Mouse (Mus musculus) urinary bladder, postnatal 14 days (tissue): Measurements from ENCODE around the gene Hspa4.
"Not testable (repeated sequence)": the region's sequence is repeated elsewhere in the genome, so short reads cannot be mapped to it uniquely, and the experiment has no call there.

Source experiments
- DNase-seq: peaks from one replicate; pipeline ENCODE4 v3.0.0; 2021; ENCODE audit warnings: low spot score

Hspa4 gene

GRCm38 (mm10) chr11:53300330-53301166 lies at the start of gene Hspa4:
Gene Hspa4, minus strand, starts transcription at chr11:53300457.
- DNase-seq, result peak; percentile 99

GRCm38 (mm10) chr11:53345738-53346137 lies 45.5 kb upstream of the Hspa4 start:
- no peak for DNase-seq

- peak; percentile 19 for DNase-seq
Measured at GRCm38 (mm10) chr11:53345328-53345727, 45.1 kb upstream of the Hspa4 start.

- no peak for DNase-seq
Measured at GRCm38 (mm10) chr11:53342711-53343110, 42.5 kb upstream of the Hspa4 start.

- DNase-seq, result not testable (repeated sequence)
Measured at GRCm38 (mm10) chr11:53341019-53341418, 40.8 kb upstream of the Hspa4 start.

- no peak for DNase-seq
Measured at GRCm38 (mm10) chr11:53337684-53338083, 37.4 kb upstream of the Hspa4 start.

GRCm38 (mm10) chr11:53336924-53337323 lies 36.7 kb upstream of the Hspa4 start:
- DNase-seq, result no peak

GRCm38 (mm10) chr11:53336182-53336571 lies 35.9 kb upstream of the Hspa4 start:
- DNase-seq, result no peak

GRCm38 (mm10) chr11:53335505-53336181 lies 35.4 kb upstream of the Hspa4 start:
- no peak for DNase-seq

- DNase-seq, result no peak
Measured at GRCm38 (mm10) chr11:53332076-53332680, 31.9 kb upstream of the Hspa4 start.

- DNase-seq, result no peak
Measured at GRCm38 (mm10) chr11:53331121-53331520, 30.9 kb upstream of the Hspa4 start.

GRCm38 (mm10) chr11:53330325-53330724 lies 30.1 kb upstream of the Hspa4 start:
- no peak for DNase-seq

- DNase-seq, result peak; percentile 90
Measured at GRCm38 (mm10) chr11:53324512-53324968, 24.3 kb upstream of the Hspa4 start, which contains the start of gene Zcchc10. Gene Zcchc10, plus strand, starts transcription at chr11:53324679.

- DNase-seq, result not testable (repeated sequence)
Measured at GRCm38 (mm10) chr11:53319867-53320266, 19.6 kb upstream of the Hspa4 start.

- not testable (repeated sequence) for DNase-seq
Measured at GRCm38 (mm10) chr11:53318568-53318967, 18.3 kb upstream of the Hspa4 start.

GRCm38 (mm10) chr11:53318041-53318440 lies 17.8 kb upstream of the Hspa4 start:
- no peak for DNase-seq

- no peak for DNase-seq
Measured at GRCm38 (mm10) chr11:53316996-53317395, 16.7 kb upstream of the Hspa4 start.

- peak; percentile 43 for DNase-seq
Measured at GRCm38 (mm10) chr11:53314770-53315173, 14.5 kb upstream of the Hspa4 start.

GRCm38 (mm10) chr11:53312823-53313222 lies 12.6 kb upstream of the Hspa4 start:
- not testable (repeated sequence) for DNase-seq

GRCm38 (mm10) chr11:53311385-53311784 lies 11.1 kb upstream of the Hspa4 start:
- no peak for DNase-seq

GRCm38 (mm10) chr11:53308884-53309310 lies 8.6 kb upstream of the Hspa4 start:
- DNase-seq, result peak; percentile 80

GRCm38 (mm10) chr11:53308251-53308864 lies 8.1 kb upstream of the Hspa4 start:
- peak; percentile 64 for DNase-seq
